Mouse (Mus musculus) right cerebral cortex, adult 2 months (tissue): Measurements from ENCODE around the gene Nr4a2.

Experiments
- DNase-seq, 2 experiments: peaks; one replicate each; pipeline ENCODE4 v3.0.0; 2021 to 2022; ENCODE audit warnings: low spot score in 2 of 2

The Nr4a2 gene

DNA sequence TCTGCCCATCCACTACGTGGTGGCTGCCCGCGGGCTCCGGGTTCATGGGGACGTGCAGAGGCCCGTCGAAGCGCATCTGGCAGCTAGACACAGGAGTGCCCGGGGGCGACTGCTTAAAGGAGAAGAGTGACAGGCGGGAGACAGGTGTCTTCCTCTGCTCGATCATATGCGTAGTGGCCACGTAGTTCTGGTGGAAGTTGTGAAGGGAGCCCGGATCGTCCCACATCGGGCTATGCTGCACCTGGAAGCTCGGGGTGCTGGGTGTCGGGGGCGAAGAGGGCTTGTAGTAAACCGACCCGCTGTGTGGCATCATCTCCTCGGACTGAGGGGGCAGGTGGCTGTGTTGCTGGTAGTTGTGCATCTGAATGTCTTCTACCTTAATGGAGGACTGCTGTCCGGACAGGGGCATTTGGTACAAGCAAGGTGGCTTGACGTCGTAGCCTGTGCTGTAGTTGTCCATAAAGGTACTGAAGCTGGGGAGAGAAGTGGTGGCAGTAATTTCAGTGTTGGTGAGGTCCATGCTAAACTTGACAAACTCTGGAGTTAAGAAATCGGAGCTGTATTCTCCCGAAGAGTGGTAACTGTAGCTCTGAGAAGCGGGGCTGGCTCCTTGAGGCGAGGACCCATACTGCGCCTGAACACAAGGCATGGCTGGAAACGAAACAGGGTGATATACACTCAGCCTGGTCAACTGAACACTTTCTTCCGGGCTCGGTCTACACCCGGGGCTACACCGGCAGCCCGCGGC lies 11.8 kb downstream of the Nr4a2 start:
- no peak for DNase-seq

DNA sequence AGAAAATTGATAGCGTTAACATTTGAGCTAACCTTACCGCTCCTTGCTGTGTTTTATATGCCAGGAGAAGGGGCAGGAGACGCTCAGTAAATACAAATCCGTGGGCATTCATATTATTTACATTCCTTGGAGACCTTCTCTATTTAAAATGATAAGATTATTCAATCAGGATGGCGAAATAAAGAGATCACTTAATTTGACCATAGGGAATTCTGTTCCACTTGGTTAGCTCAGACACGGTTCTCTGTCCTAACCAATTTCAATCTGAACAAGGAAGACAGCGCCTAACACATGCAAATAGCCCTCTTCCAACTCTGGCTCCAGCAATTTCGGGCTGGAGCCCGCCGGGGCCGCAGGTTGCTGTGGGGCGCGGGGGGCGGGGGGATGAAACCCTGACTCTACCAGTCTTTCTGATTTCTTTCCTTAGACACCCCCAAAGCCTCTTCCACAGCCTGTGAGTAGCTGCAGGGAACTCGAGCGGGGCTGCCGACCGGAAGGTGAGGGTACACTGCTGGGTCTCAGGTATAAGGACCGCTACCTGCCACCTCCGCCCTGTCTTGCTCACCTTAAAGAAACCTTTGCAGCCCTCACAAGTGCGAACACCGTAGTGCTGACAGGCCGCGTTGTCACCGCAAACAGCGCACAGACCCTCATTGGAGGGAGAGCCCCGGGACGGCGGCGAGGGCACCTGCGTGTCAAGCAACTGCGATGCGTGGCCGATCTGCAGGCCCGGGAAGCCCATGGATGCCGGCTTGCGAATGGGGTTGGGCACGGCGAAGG lies 12.6 kb downstream of the Nr4a2 start:
- DNase-seq = no peak

DNA sequence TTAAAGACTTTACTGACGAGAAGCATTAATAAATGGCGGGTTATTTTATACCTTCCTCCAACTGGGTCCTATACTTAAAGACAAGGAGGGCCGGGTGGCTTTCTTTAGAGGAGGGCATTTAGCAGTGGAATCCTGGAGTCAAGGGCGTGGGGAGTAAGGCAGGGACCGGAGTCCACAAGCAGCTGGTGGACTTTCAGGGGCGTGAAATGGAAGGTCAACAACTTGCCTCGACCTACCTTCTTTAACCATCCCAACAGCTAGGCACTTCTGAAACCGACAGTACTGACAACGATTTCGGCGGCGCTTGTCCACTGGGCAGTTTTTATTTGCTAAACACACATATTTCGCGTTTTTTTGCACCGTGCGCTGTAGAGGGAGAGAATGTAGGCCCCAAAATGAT lies 13.4 kb downstream of the Nr4a2 start:
- no peak for DNase-seq

GRCm38 (mm10) chr2:57109926-57110325 lies 13.9 kb downstream of the Nr4a2 start:
- DNase-seq = no peak

DNA sequence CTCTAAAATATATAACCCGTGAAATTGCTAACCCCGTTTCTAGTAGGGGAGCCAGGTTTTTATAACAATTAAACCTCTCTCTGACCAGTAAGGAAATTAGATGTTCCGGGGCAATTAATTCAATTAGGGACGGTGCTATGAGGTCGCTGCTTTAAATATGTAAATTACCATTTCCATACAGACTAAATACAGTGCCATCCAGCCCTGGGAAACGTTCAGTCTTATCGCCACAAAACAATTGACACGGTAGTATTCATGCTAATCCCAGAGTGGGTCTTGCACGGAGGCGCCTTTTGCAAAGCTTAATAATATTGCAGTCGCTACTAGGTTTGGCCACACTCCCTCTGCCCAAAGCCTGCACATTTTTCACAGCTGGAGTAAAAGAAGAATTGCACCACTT lies 14.5 kb downstream of the Nr4a2 start:
- DNase-seq = no peak

DNA sequence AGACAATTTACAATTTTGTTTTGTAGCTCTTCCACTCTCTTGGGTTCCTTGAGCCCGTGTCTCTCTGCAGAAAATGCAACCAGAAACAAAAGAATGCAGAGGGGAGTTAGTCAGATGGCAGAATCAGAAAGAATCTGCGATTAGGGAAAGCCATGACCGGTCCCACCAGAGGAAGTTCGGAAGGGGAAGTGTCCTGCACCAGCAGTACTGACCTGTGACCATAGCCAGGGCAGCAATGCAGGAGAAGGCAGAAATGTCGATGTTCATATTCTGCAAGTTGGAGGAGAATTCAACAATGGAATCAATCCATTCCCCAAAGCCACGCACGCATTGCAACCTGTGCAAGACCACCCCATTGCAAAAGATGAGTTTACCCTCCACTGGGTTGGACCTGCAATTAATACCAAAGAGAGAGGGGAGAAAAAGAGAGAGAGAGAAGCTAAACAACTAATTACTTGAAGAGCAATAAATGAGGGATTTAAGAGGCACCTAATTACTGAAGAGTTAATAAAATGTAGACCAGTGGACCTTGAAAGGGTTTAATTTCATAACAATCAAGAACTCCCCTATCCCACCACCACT lies 15.4 kb downstream of the Nr4a2 start:
- no peak for DNase-seq

DNA sequence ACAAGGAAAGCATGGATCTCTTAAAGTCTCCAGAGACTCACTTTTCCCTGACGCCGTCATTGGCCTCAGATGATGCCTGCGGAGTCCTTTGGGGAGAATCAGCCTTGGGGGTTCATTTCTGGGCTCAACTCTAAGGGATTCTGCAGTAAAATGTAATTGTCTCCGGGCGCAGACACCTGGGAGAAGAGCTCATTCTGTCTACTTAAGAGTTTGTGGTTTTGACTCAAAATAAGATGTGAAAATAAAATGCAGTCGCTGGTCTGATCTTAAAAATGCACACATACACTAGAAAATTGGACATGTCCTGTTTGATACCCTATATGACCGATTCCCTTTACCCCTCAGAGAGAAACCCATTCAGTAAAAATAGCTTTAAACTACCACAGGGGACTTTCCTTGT lies 18.4 kb downstream of the Nr4a2 start:
- no peak for DNase-seq

DNA sequence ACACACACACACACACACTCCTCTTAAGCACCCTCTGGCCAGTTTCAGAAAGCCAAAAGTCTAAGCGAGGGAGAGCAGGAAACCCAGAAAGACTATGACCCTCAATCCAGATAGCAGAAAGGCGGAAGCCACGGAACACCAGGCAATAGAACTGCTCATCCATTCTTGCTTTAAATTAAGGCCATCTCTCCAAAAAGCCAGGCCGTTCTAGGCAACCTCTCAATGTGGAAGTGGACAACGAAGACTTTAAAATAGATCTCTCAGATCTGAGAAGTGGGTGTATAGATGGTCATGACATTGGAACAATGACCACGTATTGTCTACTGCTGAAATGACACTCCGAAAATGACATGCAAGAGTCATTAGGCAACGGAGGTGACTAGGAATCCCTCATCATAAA lies 19.1 kb downstream of the Nr4a2 start:
- DNase-seq = no peak

GRCm38 (mm10) chr2:57103845-57104660 lies 19.8 kb downstream of the Nr4a2 start:
- DNase-seq = no peak

DNA sequence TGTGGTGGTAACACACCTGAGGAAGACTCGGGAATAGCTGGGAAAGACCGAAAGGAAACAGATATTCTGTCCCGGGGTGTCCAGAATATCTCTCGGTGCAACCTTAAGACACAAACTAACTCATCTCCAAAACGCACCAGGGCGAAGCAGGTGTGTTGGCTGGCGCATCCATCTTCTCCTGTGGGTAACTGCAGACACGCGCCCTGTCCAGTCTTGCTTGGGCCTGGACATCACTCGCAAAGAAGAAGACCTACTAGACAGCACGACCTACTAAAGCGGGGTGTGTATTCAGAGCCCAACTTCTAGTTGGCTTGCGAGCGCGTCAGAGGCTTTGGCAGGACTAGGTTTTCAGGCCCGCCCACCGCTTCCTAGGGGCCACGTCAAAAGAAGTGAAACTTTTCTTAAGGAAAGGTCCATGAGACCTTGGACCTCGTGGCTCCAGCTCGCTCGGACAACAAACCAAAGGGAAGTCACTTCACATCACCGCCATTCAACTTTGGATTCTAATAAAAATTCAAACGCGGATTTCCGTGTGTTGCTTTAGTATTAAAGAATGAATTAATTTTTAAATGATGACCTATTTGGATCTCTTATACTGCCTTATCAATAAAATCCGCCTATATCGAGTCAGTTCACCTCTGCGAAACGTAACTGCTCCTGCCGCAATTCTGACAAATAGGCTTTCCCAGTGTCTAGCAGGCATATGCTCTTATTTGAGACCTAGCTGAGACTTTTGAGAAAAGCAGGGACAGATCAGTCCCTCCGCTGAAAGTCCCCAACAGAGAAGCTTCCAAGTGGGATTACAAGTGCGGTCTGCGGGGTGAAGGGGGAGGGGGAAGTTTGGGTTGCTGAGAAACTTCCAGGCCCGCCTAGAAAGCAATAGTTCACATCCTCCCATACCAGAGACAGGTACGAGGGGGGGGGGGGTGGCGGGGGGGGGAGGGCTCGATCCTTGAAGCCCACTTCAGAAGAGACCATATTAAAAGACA lies 20.7 kb downstream of the Nr4a2 start:
- no peak for DNase-seq

GRCm38 (mm10) chr2:57102091-57102855 lies 21.5 kb downstream of the Nr4a2 start:
- no peak for DNase-seq

DNA sequence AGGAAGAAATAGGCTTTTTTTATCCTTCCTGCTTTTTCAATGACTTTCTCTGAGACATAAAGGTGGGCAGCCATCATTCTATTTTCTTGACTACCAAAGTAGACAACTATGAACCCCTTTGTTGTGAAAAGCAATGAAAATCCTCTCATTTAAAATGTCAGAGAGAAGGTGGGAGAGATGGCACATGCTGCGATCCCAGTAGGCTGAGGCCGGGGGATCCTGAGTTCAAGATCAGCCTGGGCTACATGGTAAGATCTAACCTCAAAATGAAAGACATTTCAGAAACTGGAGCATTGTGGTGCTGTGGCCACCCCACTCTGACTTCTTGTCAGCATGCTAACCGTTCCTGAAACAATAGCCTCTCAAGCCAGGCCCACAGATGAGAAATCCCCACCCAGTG lies 23.6 kb downstream of the Nr4a2 start:
- DNase-seq = no peak

GRCm38 (mm10) chr2:57072452-57072851 lies 51.4 kb downstream of the Nr4a2 start:
- DNase-seq = peak; percentile 13 to 15

DNA sequence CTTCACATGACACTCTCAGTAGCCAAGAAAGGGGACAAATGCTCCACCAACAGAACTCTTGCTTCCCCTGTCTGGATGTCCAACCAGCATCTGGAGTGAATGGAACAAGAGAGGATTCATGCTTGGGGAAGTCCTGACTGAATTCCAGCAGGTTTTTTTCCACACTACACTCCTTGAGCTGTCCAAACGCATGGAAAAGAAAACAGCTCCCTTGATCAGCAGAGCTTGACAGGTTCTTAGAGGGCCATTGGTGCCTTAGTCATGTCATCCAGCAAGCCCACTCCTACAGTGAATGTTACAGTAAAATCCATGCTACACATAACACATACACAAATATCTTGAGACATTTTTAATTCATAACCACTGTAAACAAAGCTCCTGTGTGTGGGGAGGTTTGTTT lies 60.3 kb downstream of the Nr4a2 start:
- DNase-seq = no peak
